Mouse (Mus musculus): Measurements from ENCODE around the gene Bsdc1.

Gene Bsdc1

DNA sequence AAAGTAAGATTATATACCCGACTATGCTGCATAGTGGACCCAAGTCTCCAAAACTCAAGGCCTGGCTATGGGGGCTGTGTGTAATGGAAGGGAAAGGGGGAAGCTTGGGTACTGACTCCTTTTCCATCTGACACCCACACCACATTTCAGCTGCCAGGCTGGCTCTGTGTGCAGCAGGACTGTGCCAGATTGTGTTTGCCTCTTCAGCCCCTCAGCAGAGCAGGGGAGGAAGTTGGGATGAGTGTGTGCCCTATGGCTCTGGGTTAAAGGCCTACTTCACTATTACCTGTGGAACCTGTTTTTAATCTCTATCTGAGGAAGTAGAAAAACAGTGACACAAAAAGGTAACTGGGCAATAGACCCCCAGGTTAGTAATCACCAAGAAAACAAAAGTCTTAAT is 19.7 kb downstream of the Bsdc1 start:
- no peak for DNase-seq (ENCODE audit: low read depth)

DNA sequence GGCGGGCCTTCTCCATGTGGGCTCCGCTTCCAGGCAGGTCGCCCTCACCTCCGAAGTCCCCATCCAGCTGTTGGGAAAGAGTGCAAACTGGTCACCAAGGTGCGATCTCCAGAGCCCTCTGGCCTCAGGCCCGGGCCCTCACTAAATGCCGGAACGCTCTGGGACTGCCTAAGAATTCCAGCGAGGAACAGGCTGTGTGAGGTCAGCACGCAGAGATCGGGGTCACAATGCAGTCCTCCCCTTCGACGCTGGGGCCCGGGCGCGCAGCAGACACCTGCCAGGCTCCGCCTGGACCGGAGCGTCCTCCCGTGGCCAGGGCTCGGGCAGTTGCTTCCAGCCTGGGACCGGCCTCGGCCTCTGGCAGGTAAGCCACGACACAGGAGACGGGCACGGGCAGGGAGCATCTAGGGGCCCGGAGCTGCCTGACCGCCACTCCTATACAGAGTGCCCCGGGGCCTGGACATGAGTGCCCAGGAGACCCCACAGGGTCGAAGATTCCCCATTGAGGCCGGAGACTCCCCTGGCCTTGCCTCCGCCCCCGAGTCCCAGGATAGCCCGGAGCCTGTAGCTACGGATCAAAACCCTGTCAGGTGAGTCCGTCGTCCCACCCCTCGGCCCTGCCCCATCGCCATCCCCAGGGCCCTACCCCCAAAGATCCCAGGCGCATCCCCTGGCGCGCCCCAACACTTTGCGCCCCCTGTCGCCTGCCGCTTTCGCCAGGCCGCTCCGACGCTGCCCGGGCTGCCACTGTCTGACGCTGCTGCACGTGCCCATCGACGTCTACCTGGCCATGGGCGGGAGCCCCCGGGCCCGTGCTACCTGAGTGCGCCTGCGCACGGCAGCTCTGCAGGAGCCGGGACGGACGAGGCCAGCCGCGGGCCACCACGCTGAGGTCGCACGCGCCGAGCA is 29.8 kb downstream of the Bsdc1 start, which contains the start of the genes Tssk3 and Fam229a:
Tssk3 (minus strand) TSS at position 51 of the 909 bp plus-strand sequence.
Fam229a (plus strand) TSS at position 219 of the 909 bp plus-strand sequence.
- no peak for DNase-seq (ENCODE audit: low read depth)

DNA sequence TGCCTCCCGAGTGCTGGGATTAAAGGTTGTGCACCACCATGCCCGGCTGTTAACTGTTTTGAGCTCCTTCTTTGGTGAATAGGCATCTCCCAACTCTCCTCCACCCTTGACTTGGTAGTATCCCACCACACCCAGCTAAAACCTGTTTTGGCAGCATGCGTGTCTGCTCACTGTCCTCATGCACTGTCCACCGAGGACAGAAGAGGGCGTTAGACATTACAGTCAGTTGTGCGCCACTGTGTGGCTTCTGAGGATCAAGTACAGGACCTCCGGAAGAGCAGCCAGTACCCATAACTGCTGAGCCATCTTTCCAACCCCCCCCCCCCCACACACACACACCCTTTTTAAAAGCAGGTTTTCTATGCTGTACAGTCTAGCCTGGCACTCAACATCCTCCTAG is 33.3 kb downstream of the Bsdc1 start:
- no peak for DNase-seq (ENCODE audit: low read depth)

DNA sequence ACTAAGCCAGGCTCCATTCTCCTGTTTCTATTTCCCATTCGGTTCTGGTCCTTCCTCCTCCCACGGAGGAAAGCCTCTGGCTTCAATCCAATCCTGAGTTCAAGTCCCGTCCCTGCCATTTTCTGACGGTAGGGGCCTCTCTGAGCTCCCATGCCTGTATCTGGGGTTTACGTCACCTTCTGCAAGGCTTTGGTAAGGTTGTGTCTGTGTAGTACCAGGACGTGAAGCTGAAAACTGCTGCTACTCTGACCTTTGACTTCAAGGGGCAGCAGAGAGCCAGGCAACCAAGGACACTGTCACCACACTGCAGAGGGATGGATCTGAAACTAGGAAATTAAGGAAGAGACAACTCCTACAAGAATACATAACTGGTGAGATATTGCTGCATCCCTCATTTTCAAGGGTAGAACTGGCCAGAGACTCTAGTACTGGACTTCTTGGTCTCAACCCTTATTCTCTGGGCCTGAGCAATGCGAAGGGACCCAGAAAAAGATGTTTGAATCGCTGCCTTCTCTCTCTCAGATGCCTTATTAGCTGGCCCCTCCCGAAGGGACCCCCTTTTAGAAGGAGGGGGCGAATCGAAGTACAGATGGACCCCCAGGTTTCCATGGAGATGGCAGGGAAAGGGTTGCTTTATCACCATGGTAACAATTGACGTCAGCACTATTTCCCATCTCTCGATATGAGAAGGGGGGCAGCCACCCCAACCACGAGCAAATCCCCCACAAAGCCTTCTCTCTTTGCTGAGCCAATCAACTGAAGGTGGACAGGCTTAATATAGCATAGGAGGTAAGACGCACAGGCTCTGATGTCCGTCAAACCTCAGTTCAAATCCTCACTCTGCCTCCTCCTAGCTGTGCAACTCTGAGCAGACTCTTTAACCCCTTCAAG is 34.5 kb downstream of the Bsdc1 start:
- peak; percentile 42 for DNase-seq (ENCODE audit: low read depth)

DNA sequence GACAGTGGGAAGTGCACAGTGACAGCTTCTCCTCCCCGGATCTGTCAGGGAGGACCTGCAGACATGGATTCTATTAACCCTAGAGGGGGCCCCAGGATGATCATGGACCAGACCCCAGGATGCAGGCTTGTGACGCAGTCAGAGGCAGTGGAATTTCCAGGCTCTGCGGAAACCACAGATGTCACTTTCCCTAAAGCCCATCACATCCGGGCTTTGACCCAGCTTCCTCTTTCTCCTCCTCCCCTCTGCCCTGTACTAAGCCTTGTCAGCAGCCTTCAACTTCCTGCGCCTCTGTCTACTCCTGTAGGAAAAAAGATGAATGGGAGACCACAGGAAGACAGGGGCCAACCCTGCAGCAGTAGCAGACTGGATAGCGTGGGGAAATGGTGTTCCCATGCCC is 35.2 kb downstream of the Bsdc1 start:
- peak; percentile 46 for DNase-seq (ENCODE audit: low read depth)

DNA sequence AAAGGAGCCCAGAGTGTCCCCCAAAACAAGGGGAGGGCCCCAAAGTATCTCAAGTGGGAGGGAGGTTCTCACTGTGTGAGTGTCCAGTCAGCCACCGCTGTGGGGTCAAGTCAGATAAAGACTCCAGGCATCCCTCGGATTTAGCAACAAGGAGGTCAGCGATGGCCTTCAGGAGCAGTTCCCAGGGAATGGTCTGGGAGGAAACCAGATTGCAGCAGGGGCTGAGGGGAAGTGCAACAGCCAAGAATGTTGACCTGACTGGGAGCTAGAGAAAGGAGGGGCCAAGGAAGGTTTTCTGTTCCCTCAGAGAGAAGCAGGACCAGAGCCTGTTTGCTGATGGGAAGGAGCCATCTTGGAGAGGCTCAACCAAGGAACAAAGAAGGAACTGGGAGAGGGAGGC is 37.6 kb downstream of the Bsdc1 start:
- no peak for DNase-seq (ENCODE audit: low read depth)

DNA sequence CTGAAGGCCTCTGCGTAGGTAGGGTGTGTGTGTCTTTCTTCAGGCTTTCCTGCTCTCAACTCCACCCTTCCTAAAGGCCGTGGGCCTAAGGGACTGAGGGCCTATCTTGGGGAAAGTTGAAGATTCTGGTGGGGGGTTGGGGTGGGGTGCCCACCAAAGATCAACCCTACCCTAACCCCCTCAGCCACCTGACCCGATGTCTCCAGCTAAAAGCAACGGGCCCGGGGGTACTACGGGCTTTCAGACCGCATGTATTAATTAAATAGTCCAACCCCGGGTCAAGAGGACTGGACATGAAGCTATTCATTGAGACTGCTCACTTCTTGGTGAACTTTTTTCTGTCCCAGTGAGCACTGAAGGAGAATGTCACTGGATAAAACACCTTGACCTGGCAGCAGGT is 38.6 kb downstream of the Bsdc1 start:
- no peak for DNase-seq (ENCODE audit: low read depth)

DNA sequence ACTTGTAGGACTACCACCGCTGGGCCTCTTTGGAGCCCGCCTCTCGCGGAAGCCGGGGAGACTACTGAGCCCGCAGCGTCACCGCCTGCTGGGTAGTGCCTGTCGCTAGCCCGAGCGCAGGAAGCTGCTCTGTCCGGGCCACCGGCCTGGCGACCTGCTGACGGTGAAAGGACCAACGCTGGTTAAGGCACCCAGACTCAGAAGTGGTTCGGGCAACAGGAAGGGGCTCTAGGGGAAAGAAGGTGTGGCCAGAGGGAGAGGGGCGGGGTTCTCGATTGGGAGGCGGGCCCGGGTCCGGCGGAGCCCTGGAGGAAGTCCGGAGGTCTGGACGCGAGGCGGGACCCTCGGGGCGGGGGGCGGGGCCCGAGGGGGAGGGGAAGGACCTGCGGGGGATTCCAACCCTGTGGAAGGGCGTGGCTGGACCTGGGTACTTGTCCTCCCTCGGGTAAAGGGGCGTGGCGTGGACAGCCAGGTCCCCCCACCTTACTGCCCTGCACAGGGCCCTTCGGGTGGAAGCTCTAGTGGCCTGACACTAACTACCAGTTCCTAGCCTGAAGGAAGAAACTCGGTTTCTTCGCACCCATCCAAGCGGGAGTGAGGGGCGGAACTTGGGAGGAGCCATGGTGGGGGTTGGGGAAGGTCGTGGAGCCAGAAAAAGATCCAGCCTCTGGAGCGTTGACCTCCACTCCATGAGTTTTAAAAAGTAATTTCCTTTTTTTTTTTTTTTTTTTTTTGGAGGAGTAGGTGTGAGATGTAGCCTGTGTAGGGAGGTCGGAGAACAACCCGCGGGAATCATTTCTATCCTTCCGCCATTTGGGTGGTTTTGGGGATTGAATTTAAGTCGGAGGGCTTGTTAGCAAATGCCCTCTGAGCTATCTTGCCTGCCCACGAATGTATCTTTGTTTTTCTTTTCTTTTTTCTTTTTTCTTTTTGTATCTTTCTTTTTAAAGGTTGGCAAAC is 39.5 kb downstream of the Bsdc1 start:
- DNase-seq (ENCODE audit: low read depth) = peak; percentile 74

DNA sequence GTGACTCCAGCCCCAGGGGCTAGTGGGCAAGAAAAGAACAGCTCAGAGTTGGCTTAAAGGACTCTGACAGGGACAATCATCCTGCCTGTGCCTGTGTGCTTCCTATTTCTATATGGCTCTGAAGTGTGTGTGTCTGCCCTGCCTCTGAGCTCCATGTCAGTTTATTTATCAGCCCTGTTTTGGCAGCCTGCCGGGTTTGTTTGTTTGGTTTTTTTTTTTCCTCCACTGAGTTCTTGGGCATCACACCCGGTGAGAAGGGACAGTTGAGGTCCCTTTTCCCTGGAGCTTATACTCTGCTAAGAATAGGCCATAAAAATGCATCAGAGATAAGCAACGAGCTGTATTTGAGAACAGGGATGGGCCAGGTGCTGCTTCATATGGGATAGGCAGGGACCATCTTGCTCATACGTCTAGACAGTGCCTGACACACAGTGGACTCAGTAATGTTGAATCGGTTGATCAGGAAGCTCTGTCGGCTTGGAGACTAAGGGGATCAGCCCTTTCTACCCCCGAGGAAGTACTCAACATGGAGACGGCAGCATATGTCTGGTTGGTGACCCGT is 41.0 kb downstream of the Bsdc1 start:
- no peak for DNase-seq (ENCODE audit: low read depth)

DNA sequence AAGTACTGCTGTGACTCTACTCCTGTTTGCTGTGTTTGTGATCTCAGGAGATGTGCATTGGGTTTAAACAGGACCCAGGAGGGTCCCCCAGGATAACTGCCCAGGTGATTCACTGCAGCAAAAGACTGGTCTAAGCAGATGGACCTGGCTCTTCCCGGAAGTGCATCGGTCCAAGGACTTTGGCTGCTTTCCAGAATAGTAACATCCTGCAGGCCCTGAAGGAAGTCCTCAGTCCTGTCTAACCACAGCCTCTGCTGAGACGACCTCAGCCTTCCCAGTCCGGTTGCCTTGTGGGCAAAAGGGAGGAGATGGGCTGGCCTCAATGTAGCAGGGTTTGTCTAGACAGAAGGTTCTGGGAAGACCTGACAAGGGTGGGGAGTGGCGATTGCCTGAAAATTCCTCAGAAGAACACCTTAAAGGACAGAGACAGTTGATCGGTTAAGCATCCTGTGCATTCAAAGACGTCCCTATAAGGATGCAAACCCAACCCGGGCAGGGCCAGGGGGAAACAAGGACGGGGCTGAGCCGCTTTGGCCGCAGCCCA is 41.6 kb downstream of the Bsdc1 start:
- DNase-seq (ENCODE audit: low read depth) = no peak

DNA sequence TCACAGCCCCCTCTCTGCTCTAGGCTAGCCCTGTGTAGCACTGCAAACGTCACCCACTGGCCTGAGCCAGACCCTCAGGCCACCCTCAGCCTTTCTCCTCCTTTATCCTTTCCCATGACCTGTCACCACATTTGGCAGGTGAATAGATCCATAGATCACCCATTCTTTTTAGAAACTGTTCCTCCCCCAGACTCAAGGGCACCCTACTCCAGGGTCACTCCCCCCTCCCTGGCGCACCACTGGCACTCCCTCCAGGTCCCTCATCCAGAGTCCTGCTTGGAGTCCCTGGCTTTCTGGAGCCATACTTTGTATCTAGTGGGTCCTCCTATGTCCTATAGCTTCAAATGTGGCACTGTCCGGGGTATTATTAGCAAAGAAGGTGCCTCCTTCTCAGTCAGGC is 44.1 kb downstream of the Bsdc1 start:
- DNase-seq (ENCODE audit: low read depth) = no peak

DNA sequence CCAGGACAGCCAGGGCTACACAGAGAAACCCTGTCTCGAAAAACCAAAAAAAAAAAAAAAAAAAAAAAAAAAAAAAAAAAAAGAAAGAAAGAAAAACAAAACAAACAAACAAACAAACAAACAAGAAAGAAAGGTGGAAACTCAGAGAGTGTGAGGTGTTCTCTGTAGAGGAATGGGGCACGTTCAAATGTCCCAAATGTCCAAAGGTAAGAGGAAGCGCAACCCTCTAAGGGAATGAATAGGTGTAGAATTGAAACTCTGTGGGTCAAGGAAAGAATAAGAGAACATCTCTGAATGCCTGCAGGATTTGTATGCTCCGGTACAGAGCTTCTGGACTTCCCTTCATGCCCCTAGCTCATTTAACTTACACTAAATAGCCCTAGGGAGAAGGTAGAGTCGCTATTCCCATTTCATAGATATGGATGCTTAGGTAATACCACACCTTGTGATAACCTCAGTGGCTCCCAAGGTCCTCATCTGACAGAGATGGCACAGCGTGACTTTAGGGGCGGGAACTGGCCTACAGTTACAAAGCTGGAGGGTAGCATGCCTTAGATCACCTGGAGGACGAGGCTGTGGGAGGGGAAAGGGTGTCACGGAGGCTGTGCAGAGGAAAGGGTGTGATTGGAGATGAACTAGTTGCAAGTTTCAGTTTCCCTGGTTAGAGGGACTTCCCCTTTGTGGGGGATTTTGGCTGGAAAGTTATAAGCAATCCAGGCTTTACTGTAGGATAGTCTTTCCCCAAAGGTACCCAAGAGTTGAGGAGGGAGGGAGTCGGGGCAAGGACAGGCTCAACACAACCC is 46.3 kb downstream of the Bsdc1 start:
- peak; percentile 36 for DNase-seq (ENCODE audit: low read depth)

DNA sequence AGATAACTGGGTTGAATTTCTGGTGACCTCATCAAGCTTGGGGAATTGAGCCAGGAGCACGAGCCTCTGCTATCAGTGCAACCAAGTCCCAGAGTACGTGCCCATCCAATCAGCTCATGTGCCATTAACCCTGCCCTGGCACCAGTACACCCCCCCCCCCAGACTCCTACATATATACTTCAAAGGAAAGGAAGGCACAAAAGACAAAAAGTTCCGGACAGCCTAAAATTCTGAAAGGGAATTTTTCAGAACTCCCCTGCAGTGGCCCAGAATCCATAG is 46.8 kb downstream of the Bsdc1 start:
- DNase-seq (ENCODE audit: low read depth) = no peak

DNA sequence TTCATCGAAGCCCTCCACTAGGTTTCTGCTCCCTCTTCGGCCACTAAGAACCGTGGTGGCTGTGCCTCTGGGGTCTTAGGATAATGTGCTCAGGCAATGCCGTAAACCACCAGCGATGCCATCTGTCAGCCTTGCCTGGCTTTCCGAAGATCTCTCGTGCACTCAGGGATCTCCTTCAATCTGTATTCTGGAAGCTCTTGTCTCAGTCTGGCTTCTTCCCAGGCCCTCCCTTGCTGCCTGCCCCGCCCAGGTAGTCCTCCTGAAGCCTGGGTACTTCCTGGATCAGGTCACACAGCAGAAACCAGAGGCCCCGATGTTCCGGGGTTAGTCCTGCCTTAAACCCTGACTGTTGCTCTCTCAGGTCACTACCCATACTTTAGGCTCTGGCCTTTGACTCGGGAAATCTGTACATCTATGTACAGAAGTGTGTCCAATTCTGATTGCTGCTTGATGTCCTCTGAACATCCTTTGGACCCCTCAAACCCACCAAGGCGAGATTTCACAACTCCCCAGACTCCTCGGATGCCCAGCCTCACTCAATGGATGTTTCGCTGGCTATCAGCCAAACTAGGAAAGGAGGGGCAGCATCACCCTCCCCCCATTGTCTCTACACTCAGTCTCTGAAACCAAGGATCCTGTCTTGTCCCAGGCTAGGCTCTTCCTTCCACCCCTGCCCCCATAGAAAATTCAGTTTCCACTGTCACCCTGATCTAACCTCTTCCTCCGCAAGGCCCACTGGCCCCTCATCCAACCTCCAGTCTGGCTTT is 47.6 kb downstream of the Bsdc1 start:
- DNase-seq (ENCODE audit: low read depth) = no peak

DNA sequence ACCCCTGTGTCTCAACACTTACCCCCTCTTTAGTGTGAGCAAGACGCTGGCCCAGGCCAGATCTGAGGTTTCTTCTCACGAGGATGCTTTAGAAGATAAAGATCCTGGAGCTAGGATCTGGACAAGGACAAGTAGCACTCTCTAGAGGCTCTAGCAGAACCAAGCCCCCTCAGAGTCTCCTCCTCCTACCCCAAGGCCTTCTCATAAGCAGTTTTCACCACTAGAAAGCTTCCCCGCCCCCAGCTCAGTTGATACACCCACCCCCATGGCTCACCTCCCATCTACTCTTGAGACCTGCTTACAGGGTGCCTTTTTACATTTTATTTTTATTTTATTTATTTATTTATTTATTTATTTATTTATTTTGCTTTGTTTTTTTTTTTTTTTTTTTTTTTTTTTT is 48.3 kb downstream of the Bsdc1 start:
- DNase-seq (ENCODE audit: low read depth) = no peak

DNA sequence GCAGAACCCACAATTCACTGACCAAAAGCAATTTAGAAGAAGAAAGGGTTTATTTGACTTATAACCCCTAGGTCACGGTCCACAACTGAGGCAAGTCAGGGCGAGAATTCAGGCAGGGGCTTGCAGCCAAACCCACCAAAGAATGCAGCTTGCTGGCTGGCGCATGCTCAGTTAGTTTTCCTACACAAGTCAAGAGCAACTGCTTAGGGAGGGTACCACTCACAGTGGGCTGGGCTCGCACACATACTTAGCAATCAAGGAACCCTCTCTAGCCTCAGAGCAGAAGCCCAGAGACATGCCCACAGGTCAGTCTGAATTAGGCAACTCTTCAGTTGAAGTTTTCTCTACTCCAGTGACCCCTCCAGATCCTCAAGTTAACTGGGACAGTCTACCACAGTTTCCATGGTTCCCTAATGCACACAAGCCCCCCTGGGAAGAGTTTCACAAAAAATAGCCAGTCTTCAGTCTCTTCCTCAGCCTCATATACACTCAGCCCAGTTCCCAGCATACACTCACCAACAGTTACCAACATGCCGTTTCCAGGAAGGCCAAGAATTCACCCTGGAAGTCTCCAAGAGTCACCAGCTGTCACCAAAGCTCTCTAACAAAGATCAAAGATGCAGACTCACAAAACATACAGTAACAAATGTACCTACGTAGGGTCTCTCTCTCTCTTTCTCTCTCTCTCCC is 49.5 kb downstream of the Bsdc1 start:
- no peak for DNase-seq (ENCODE audit: low read depth)

DNA sequence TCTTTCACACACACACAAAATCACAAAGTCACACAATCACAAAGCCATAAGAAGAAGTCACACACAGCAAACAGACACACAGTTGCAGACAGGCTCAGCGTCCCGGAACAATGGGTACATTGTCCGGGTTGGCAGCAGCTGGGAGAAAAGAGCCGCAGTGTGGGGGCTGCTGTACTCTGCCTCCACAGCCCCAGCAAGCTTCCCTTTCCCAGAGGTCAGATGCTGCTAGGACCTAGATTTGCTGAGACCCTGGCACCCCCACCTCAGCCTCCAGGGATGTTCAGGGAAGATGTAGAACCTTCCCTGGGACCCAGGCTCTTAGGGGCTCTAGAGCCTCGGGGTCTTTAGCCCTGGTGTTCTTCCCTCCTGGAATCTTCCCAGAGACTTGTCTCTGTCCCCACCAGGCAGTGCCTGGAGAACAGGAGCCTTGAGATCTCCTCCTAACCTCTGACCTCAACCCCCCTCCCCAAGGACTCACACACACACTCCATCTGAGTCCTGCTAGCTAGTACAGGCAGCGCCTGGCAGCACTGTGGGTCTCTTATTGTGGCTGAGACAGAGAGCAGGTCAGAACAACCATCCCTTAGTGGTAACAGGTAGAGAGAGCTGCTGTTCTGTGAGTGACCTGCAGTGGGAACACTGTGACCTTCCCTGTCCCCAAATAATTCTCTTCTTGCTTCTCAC is 50.2 kb downstream of the Bsdc1 start:
- no peak for DNase-seq (ENCODE audit: low read depth)

DNA sequence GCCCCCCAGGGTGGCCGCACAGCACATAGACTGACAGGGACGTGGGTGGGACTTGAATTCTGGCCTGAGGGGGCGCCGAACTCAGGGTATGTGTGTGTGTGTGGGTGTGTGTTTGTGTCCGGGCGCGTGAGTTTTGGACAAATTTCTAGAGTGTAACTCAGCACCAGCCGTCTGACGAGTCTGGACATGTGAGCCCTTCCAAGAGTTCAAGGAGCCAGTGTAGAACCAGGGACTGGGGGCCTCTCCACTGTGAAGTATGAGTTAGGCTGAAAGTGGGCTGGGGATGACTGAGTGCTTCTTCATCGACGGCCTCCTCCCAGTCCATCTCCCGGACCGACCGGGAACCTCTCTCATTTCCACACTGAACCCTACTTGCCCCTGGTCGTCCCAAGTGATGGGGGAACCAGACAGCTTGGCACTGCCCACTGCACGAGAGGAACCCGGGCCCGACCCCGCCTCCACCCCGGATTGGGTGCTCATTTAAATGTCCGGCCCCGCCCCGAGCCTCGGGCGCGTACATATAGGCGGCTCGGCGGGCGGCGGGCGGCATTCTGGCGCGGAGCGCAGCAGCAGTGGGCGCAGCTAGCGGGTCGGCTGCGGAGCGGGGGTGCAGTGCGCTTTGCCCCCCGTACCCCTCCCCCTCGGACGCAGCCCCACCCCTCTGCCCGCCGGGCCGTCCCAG is 51.8 kb downstream of the Bsdc1 start, which contains the start of gene Marcksl1:
Marcksl1 (plus strand) TSS at position 496 of the 682 bp plus-strand sequence.
- peak; percentile 81 for DNase-seq (ENCODE audit: low read depth)
